Mouse (Mus musculus) liver, embryonic 16.5 days (tissue): ENCODE results near the gene Chst11. TPM values are rescaled to one million over a fixed set of nuclear protein-coding genes. Genes with fewer than 3 reads are reported as not detected.
"Not testable (repeated sequence)": the region's sequence is repeated elsewhere in the genome, so short reads cannot be mapped to it uniquely, and the experiment has no call there.

Experiments used
- ATAC-seq: fragments of 200-750 bp; cut with Nextera tagmentation; 2 replicates; pipeline ENCODE4 v1.8.0; 2017; ENCODE audit warnings: low read depth, mild to moderate bottlenecking, moderate number of reproducible peaks, moderate library complexity
- H3K27ac ChIP-seq: fragments of 300-500 bp; sonication (generic); 2 replicates; pipeline ENCODE4 v1.5.1; 2014; ENCODE audit warnings: mild to moderate bottlenecking, low read length
- H3K27me3 ChIP-seq: fragments of 300-500 bp; sonication (generic); 2 replicates; pipeline ENCODE4 v1.6.1; 2014; ENCODE audit warnings: low read depth, low read length, mixed read lengths; ENCODE audit not compliant: control insufficient read depth, insufficient read depth
- H3K36me3 ChIP-seq: fragments of 300-500 bp; sonication (generic); 2 replicates; pipeline ENCODE4 v1.6.1; 2014; ENCODE audit warnings: mild to moderate bottlenecking; ENCODE audit not compliant: control insufficient read depth, insufficient read depth
- H3K4me1 ChIP-seq: fragments of 300-500 bp; sonication (generic); 2 replicates; pipeline ENCODE4 v1.6.1; 2014; ENCODE audit warnings: low read depth, low read length, mixed read lengths; ENCODE audit not compliant: control insufficient read depth
- H3K4me2 ChIP-seq: fragments of 300-500 bp; sonication (generic); 2 replicates; pipeline ENCODE4 v1.6.1; 2014; ENCODE audit warnings: low read depth, low read length, mixed read lengths
- H3K4me3 ChIP-seq: fragments of 300-500 bp; sonication (generic); 2 replicates; pipeline ENCODE4 v1.5.1; 2014; ENCODE audit warnings: low read depth, mild to moderate bottlenecking, low read length
- H3K9ac ChIP-seq: fragments of 300-500 bp; sonication (generic); 2 replicates; pipeline ENCODE4 v1.6.1; 2014; ENCODE audit warnings: low read depth, low read length
- H3K9me3 ChIP-seq: fragments of 300-500 bp; sonication (generic); replicated peaks from 2 replicates; pipeline ENCODE4 v1.6.1; 2016; ENCODE audit warnings: low read length; ENCODE audit not compliant: control insufficient read depth
- whole genome bisulfite sequencing: fragments of 180-500 bp; shearing (Covaris S2); extraction: QIAGEN DNeasy Blood & Tissue Kit; methylation state at CpG from one replicate; pipeline ENCODE4 v1.1.7; 2014; ENCODE audit not compliant: insufficient replicate concordance; 5-methylcytosine and 5-hydroxymethylcytosine counted together
- polyA plus RNA-seq: library from polyadenylated mRNA; unstranded; fragments of >200 nt; fragmentation: Nextera tagmentation; extraction: Ambion mirVana; gene quantifications from 2 replicates; pipeline ENCODE4 v1.2.1, GENCODE M21; 2015

Gene Chst11
- polyA plus RNA-seq, 1 experiment from 2014 or later = 1.0 TPM

DNA sequence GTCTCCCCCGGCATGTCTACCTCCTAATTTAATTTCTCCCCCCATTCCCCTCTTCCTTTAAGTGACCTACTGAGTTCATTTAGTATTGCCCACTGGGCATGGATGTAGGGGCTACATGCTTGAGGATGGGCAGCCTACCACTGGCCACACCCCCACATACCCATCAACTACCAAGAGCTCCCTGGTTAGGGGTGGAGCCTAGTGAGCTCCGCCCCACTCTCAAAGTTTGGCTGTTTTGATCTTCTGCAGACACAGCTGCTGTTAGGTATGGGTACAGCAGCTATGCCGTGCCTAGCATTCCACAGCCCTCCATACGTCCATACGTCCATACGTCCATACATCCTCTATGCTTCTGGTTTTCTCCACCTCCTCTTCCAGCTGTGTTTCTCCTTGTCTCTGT lies 123.6 kb downstream of the Chst11 start:
- no peak for ATAC-seq

DNA sequence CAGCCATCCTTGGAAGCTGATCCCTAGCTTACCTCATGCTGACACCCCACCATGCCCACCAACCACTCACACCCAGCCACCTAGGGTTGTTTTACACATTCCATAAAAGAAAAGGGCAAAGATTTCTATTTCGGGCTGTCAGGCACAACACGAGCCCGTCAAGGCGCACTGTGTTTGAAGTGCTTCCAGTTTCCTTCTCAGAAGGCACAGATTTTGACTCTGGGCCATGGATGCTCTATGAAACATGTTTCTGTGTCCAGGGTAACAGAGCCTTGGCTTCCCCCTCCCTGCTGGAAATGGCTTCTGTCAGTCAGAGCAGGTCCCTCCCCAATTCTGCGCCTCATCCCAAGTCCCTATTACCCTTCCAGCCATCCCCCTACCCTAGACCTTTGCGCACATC lies 125.7 kb downstream of the Chst11 start:
- H3K4me1 ChIP-seq = no peaks in the 10 kb centered on the region
- H3K9ac ChIP-seq = no peak overlapping the region
- H3K27ac ChIP-seq = no peak overlapping the region
- H3K4me3 ChIP-seq = no peak overlapping the region
- ATAC-seq = no peak
- H3K36me3 ChIP-seq = no peaks in the 10 kb centered on the region
- no peaks in the 10 kb centered on the region for H3K27me3 ChIP-seq
- no peak overlapping the region for H3K4me2 ChIP-seq
- H3K9me3 ChIP-seq = no peaks in the 10 kb centered on the region
- WGBS = 89% methylated on average over 6 of the region's 6 CpGs

More for the DNA sequence above, 123.6 kb downstream of the Chst11 start:
- no peaks in the 10 kb centered on the region for H3K27me3 ChIP-seq
- no peak overlapping the region for H3K4me3 ChIP-seq
- 78% methylated on average over 6 of the region's 6 CpGs for WGBS
- H3K9ac ChIP-seq = no peak overlapping the region
- no peaks in the 10 kb centered on the region for H3K4me1 ChIP-seq
- no peak overlapping the region for H3K4me2 ChIP-seq
- H3K27ac ChIP-seq = no peak overlapping the region
- no peaks in the 10 kb centered on the region for H3K36me3 ChIP-seq
- H3K9me3 ChIP-seq = no peaks in the 10 kb centered on the region

DNA sequence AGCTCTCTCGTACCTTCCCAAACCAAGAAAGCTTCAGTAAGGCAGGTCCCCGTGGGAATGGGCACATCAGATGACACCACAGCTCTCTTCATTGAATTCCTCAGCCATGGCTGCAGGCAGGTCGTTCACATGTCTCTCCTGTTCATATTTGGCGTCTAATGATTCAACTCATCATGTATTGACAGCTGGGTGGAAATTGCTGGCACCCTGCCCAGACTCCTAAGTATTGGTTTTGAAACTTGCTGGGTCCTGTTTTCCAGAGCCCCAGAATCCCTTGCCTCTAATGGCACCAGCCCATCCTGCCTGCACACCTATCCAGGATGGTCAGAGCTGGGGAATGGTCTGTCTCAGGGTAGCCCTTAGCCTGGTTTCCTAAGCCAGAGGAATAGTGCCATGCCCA lies 127.0 kb downstream of the Chst11 start:
- Histone ChIP-seq H3K27me3 (no peaks in the 10 kb centered on the region), H3K4me3 (no peak overlapping the region), H3K9ac (no peak overlapping the region), H3K27ac (no peak overlapping the region), H3K9me3 (no peaks in the 10 kb centered on the region), H3K4me1 (peaks cover 8% of the 10 kb centered on the region), H3K4me2 (no peak overlapping the region), H3K36me3 (no peaks in the 10 kb centered on the region)
- WGBS = 74% methylated on average over 4 of the region's 4 CpGs
- ATAC-seq = no peak

DNA sequence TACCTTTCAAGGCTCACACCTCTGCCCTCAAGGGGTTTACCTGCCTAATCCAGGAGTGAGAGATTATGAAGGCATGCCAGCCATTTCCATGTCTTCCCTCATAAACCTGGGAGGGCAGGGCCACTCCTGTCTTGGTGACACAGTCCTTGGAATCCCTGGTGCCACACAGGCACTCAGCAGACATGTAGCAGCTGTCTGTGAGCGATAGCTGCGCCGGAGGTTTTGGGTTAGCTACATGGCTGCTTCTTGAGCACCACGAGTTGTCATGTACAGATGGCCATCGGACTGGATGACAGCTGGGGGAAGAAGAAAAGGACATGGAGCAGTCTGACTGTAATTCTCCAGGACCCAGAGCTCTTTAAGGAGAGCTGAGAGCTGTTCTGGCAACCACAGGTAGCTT lies 129.3 kb downstream of the Chst11 start:
- no peak for ATAC-seq
- Histone ChIP-seq H3K27me3 (no peaks in the 10 kb centered on the region), H3K9me3 (no peaks in the 10 kb centered on the region), H3K27ac (no peak overlapping the region), H3K4me1 (peaks cover 8% of the 10 kb centered on the region), H3K4me2 (no peak overlapping the region), H3K4me3 (no peak overlapping the region), H3K9ac (no peak overlapping the region), H3K36me3 (no peaks in the 10 kb centered on the region)
- WGBS = 75% methylated on average over 5 of the region's 5 CpGs

DNA sequence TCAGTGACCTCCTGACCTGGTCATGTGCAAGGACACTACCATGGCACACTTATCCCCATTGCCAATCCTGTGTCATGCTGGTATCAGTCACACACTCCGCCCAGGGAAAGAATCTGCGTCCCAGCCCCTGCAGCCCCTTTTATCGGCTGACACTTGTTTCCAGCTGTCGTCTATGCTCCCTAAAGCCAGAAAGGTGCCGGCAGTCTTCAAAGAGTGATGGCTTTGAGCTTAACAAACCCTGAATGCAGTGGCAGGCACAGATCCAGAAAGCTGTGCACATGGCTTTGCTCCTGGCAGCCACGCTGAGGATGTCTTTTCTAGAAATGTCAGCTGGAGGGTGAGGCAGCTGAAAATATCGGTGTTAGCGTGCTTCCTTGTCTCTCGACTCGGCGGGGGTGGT lies 131.6 kb downstream of the Chst11 start:
- Histone ChIP-seq H3K4me2 (0 out of 2 replicates have a peak overlapping the region, but pooled peaks have one; percentile 8), H3K27me3 (no peaks in the 10 kb centered on the region), H3K4me1 (peaks cover 8% of the 10 kb centered on the region), H3K27ac (no peak overlapping the region), H3K4me3 (no peak overlapping the region), H3K36me3 (no peaks in the 10 kb centered on the region), H3K9me3 (no peaks in the 10 kb centered on the region), H3K9ac (no peak overlapping the region)
- ATAC-seq = 0 out of 2 replicates have a peak, but pooled peaks have one; percentile 27
- WGBS = 39% methylated on average over 11 of the region's 11 CpGs

DNA sequence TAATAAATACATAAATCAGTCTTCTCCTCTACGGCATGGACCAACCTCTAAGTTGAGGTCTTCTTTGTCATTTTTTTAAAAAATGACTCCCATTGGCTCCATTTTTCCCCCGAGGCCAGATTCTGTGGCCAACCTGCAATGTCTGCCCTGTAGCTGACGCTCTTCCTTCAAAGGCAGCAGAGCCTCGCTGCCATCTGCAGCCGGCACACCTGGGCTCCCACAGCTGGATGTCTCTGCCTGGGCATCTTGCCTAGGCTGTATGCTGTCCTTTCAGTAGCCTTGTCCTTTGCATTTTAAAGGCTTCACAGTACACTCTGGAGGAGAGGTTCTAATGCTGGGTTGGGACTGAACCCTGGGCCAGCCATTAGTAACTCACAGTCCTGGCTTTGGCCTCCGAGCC lies 132.6 kb downstream of the Chst11 start:
- Histone ChIP-seq H3K4me3 (no peak overlapping the region), H3K4me2 (no peak overlapping the region), H3K27me3 (no peaks in the 10 kb centered on the region), H3K9me3 (no peaks in the 10 kb centered on the region), H3K36me3 (no peaks in the 10 kb centered on the region), H3K4me1 (peaks cover 8% of the 10 kb centered on the region), H3K27ac (no peak overlapping the region), H3K9ac (no peak overlapping the region)
- no peak for ATAC-seq
- WGBS = 86% methylated on average over 6 of the region's 6 CpGs

DNA sequence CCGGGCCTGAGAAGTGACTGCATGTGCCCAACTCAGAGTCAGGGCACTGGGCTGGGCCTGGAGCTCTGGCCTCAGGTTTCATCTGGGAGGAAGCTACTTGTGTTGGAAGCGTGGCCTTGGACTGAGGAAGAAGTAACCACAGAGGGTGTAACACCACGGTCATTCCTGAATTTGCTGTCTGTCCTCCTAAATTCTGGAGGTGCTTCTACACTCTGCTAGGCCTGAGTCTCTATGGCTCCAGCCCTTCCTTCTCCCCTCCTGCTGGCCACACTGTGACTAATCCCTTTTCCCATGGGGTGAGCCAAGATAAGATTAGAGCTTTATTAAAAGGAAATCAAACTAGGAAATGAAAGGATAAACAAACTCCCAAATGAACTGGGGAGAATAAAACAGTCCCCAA lies 133.3 kb downstream of the Chst11 start:
- no peaks in the 10 kb centered on the region for H3K9me3 ChIP-seq
- no peak overlapping the region for H3K4me2 ChIP-seq
- no peak overlapping the region for H3K9ac ChIP-seq
- no peaks in the 10 kb centered on the region for H3K36me3 ChIP-seq
- H3K27me3 ChIP-seq = no peaks in the 10 kb centered on the region
- WGBS = 51% methylated on average over 3 of the region's 3 CpGs
- peaks cover 8% of the 10 kb centered on the region for H3K4me1 ChIP-seq
- H3K4me3 ChIP-seq = no peak overlapping the region
- no peak for ATAC-seq
- H3K27ac ChIP-seq = no peak overlapping the region

DNA sequence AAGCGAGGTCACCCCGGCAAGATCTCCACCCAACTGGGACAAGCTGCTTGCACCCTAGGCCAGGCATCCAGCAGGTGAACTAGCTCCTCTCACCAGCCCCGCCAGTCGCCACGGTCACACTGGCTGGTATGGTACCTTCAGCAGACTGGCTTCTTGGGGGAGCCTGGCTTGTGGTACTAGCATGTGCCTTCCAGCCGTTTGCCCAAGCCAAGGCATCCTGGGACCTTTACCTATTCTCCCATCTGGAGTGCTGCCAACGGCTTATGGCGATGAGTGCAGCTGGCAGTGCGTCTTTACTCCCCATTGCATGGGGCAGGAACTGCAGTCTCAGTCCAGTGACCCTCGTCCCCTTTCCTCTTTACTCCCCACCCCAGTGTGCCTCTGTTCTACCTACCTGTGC lies 133.7 kb downstream of the Chst11 start:
- Histone ChIP-seq H3K27ac (no peak overlapping the region), H3K4me1 (peaks cover 8% of the 10 kb centered on the region), H3K36me3 (no peaks in the 10 kb centered on the region), H3K27me3 (no peaks in the 10 kb centered on the region), H3K9me3 (no peaks in the 10 kb centered on the region), H3K4me2 (no peak overlapping the region), H3K4me3 (no peak overlapping the region), H3K9ac (no peak overlapping the region)
- WGBS = 78% methylated on average over 10 of the region's 10 CpGs
- ATAC-seq = no peak

DNA sequence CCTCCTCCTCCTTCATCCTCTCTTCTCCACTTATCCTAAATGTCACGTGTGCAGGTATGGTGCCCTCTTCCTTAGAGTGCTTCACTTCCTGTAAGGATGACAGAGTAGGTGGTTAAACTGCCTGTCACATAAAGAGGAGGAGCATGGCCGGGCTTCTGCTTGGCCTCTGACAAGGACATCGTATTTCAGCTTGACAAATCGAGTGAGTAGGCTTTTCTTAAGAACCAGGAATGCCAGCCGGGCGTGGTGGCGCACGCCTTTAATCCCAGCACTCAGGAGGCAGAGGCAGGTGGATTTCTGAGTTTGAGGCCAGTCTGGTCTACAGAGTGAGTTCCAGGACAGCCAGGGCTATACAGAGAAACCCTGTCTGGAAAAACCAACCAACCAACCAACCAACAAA lies 134.2 kb downstream of the Chst11 start:
- H3K9ac ChIP-seq, H3K9me3 ChIP-seq, H3K36me3 ChIP-seq, H3K4me3 ChIP-seq, H3K27ac ChIP-seq, H3K27me3 ChIP-seq, H3K4me2 ChIP-seq, H3K4me1 ChIP-seq, ATAC-seq: not testable (repeated sequence)
- 74% methylated on average over 8 of the region's 8 CpGs for WGBS

DNA sequence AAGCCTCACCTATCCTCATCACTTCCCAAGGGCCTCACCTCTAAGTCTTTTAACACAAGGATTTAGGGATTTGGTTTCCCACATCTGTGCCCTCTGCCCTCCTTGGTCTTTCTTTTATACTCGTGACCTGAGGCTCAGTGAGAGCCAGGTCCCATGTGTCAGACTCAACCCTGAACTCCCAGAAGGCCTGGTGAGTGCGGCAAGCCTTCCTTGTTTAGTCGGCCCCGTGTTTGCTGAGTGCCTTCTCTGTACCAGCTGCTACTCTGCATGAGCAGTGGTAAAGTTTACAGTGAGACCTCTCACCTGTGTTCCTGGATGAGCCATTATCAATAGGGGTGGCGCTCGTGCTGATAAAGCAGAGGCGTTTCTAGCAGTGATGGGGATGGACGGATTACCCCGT lies 134.6 kb downstream of the Chst11 start:
- Histone ChIP-seq H3K36me3 (no peaks in the 10 kb centered on the region), H3K4me2 (no peak overlapping the region), H3K27me3 (no peaks in the 10 kb centered on the region), H3K4me3 (no peak overlapping the region), H3K27ac (no peak overlapping the region), H3K4me1 (peaks cover 8% of the 10 kb centered on the region), H3K9ac (no peak overlapping the region), H3K9me3 (no peaks in the 10 kb centered on the region)
- 54% methylated on average over 9 of the region's 9 CpGs for WGBS
- ATAC-seq = no peak
